Mouse (Mus musculus): ENCODE results near the gene Dpp8. TPM values are rescaled to one million over a fixed set of nuclear protein-coding genes. Genes with fewer than 3 reads are reported as not detected.

Gene Dpp8
- total and polyA plus RNA-seq, 3 experiments = 36.0 to 53.2 (median 39.9) TPM

DNA sequence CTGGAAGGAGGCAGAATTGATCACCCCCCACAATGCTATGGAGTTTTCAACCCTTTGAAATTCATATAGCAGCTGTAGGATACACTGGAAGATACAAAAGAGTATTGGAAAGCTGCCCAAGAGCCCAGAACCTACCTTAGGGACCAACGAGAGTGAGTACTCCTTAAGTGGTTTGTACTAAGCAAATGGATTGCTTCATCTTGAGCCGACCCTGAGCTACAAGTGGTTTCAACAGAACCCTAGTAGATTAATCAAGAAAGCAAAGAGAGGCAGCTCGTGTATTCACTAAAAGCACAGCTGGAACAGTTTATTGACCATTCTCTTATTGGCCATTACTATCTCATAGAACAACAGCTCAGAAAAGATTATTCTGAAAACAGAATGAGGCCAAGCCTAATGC lies 13.1 kb upstream of the Dpp8 start (continued):
- TF ChIP-seq ELF1 (IDR thresholded peaks at IDR 0.05; ENCODE audit: low read depth, low read length) = no peak

GRCm38 (mm10) chr9:65020128-65020527 lies 12.1 kb upstream of the Dpp8 start:
- no peak overlapping the region for H3K27ac ChIP-seq (ENCODE audit: insufficient read depth, low read depth)
- H3K4me2 ChIP-seq (ENCODE audit: insufficient read depth, low read depth, poor library complexity, severe bottlenecking) = peak overlapping the region; percentile 49
- peaks cover 10 to 49% of the 10 kb centered on the region in 2 experiments for H3K4me1 ChIP-seq (ENCODE audit: control insufficient read depth in 1 of 2, insufficient read depth in 2 of 2)
- H3K9ac ChIP-seq (ENCODE audit: insufficient read depth, low read depth) = peak overlapping the region; percentile 85; the same call in 1 of the 2 replicates
- peak overlapping the region in 1 of 3 experiments; percentile 88 for H3K4me3 ChIP-seq (replicated peaks in 1 of 3; ENCODE audit: low read depth in 2 of 3, low read length in 2 of 3, poor library complexity in 1 of 3)
- in situ Hi-C loops (cut with MboI; ENCODE audit: low pct_ligation_motif_present, low pct_unique_long_range_greater_than_20kb, low sequenced_read_pairs) (no loop called here), dilution Hi-C loops (cut with MboI; ENCODE audit: extremely low pct_ligation_motif_present, extremely low pct_unique_long_range_greater_than_20kb, low sequenced_read_pairs) (no loop called here)
- H3K27me3 ChIP-seq (replicated peaks) = no peaks in the 10 kb centered on the region
- DNase-seq (ENCODE audit: extremely low read depth) = no peak
- TF ChIP-seq MXI1 (IDR thresholded peaks at IDR 0.05; ENCODE audit: low read depth, low read length) = no peak
- TF ChIP-seq USF2 (conservative IDR thresholded peaks at IDR 0.05; ENCODE audit: low read depth, low read length) = no peak
- no peak for TF ChIP-seq IRF4 (IDR thresholded peaks at IDR 0.05; ENCODE audit: low read depth, low read length)
- no peak for TF ChIP-seq E2F4 (IDR thresholded peaks at IDR 0.05; ENCODE audit: insufficient replicate concordance, low read depth, low read length)
- TF ChIP-seq CHD1 (IDR thresholded peaks at IDR 0.05; ENCODE audit: low read depth, low read length) = no peak
- TF ChIP-seq MEF2A (IDR thresholded peaks at IDR 0.05; ENCODE audit: borderline replicate concordance, low read depth, low read length) = no peak
- TF ChIP-seq MAX (IDR thresholded peaks at IDR 0.05; ENCODE audit: low read length) = no peak
- no peak for TF ChIP-seq TCF12 (IDR thresholded peaks at IDR 0.05; ENCODE audit: low read depth, low read length)
- TF ChIP-seq EP300 (IDR thresholded peaks at IDR 0.05; ENCODE audit: low read length) = no peak
- no peak for TF ChIP-seq ELF1 (IDR thresholded peaks at IDR 0.05; ENCODE audit: low read depth, low read length)
- no peak for TF ChIP-seq TBP (conservative IDR thresholded peaks at IDR 0.05; ENCODE audit: low read depth, low read length)
- no peak for TF ChIP-seq JUN (IDR thresholded peaks at IDR 0.05; ENCODE audit: insufficient read depth, low read depth, low read length)
- no peak for TF ChIP-seq RAD21 (IDR thresholded peaks at IDR 0.05; ENCODE audit: low read depth, low read length)
- TF ChIP-seq JUND (conservative IDR thresholded peaks at IDR 0.05; ENCODE audit: low read depth, low read length) = no peak
- TF ChIP-seq ZMIZ1 (IDR thresholded peaks at IDR 0.05; ENCODE audit: low read depth, low read length) = no peak
- no peak for TF ChIP-seq MYC (IDR thresholded peaks at IDR 0.05; ENCODE audit: low read depth, low read length)
- no peak for TF ChIP-seq NELFE (IDR thresholded peaks at IDR 0.05; ENCODE audit: low read depth, low read length)
- peaks cover under 1% of the 10 kb centered on the region for H3K9me3 ChIP-seq (replicated peaks; ENCODE audit: low read length)
- peaks cover 16% of the 10 kb centered on the region for H3K79me2 ChIP-seq (replicated peaks; ENCODE audit: control insufficient read depth, extremely low read depth, insufficient read depth, poor library complexity, severe bottlenecking)
- peaks cover 0 to 14% of the 10 kb centered on the region in 2 experiments for H3K36me3 ChIP-seq (replicated peaks in 1 of 2; ENCODE audit: control insufficient read depth in 1 of 2, insufficient read depth in 1 of 2, low read length in 1 of 2)
